Mouse (Mus musculus) thymus, postnatal 4 days (tissue): ENCODE measurements at regions not wholly inside any gene's neighbourhood (a gene's known extent, or its start where the extent isn't known, plus 50 kb on each side); places are given as distances from the start of the nearest gene placed in this dataset.

Source experiments
- DNase-seq: peaks from one replicate; pipeline ENCODE4 v3.0.0; 2021

GRCm38 (mm10) chr2:115338178-115338577, 243.3 kb upstream of the BC052040 start:
- no peak for DNase-seq

DNA sequence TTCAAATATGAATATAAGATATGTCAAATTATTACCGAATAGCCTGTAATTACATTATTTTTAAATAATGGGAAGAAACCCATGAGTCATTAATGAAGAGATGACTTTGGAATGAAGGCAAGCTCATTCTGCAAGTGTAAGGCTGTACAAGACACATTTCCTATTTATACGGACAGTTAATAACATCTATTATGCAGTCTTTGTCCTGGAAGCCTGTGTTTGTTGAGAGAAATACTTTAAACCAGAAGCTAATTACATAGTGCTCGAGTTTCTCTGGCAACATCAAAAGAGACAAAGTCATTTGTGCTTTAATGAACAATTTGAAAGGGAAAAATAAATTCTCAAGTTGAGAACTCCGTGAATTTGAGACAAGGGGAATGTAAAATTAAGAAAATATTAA, 242.5 kb upstream of the BC052040 start:
- DNase-seq: no peak

GRCm38 (mm10) chr2:115342360-115342759, 239.2 kb upstream of the BC052040 start:
- DNase-seq: no peak

GRCm38 (mm10) chr2:115346551-115346950, 235.0 kb upstream of the BC052040 start:
- no peak for DNase-seq

DNA sequence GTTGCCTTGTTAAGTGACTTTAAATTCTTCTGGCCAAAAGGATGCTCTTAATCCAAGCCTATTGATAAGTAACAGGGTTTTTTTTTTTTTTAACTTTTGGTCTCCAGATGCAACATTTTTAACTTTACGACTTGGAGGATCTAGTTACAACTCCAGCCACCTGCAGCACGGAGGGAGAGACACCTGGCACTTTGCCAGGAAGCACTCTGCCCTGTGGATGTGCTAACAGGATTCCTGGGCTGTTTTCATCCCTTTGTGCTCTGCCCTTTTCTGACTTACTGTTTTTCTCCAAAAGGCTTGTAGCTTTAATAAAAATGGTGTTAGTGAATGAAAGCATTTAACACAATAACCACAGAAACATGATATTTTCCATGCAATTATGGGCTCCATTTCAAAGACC, 233.3 kb upstream of the BC052040 start:
- DNase-seq: no peak

GRCm38 (mm10) chr2:115371072-115371471, 210.4 kb upstream of the BC052040 start:
- DNase-seq: no peak

DNA sequence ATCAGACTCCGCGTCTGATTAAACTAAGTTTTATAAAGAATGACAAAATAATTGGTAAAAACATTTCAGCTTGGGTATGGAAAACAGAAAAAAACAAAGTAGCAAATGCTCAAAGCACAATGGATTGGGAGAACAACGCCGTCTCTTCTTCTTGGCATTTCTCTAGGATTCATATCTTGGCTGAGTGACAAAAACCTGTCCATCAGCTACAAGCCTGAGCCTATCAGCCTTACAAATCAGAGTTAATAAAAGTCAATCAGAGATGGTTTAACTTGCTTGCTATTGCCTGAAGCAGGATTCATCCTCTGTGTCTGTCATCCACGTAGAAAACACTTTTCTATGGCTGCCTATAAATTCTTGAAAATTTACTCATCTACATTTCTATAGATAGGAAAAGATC, 206.2 kb upstream of the BC052040 start:
- DNase-seq: no peak

- no peak for DNase-seq
These were observed 196.9 kb upstream of the BC052040 start for GRCm38 (mm10) chr2:115384414-115385180.

DNA sequence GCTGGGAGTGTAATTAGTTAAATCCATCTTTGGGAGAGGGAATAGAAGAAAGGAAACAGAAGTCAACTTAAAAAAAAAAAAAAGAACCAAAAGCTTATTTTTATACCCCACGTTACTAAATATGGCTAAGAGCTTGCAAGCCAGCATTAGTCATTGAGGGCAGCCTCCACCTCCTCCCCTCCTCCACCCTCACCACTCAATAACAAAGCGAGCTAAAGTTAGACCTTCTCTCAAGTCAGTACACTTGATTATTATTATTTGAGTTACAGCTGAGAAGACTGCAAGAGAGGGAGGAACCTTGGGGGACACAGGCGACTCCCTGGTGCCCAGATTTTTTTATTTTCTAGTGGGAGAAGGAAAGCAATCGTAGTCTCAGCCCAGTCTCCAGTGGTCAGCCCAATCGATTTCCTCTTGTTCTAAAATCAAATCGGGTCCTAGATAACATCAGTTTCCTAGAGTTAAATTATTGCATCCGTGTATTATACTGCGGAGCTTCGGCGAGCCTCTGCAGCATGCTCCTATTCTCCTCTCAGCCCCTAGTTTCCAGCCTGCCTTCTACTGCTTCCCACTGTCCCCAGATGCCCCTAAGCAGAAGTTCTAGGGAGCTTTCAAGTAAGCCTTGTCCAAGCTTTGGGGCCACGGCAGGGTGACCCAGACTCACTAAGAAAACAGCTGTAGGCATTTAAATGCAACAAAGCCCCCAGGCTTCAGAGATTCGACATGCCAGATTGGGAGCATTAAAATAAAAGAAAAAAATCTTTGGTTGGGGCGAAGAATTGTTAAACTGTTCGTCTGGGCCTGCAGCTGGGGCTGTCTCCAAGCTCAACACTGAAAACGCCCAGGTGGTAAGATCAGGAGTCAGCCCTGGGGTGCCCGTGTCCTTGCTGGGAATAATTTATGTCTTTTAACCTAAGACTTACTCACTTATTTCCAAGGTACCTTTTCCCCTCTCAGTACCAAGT, 196.0 kb upstream of the BC052040 start:
- no peak for DNase-seq

- DNase-seq: no peak
These were observed 189.9 kb upstream of the BC052040 start for GRCm38 (mm10) chr2:115391575-115391974.

DNA sequence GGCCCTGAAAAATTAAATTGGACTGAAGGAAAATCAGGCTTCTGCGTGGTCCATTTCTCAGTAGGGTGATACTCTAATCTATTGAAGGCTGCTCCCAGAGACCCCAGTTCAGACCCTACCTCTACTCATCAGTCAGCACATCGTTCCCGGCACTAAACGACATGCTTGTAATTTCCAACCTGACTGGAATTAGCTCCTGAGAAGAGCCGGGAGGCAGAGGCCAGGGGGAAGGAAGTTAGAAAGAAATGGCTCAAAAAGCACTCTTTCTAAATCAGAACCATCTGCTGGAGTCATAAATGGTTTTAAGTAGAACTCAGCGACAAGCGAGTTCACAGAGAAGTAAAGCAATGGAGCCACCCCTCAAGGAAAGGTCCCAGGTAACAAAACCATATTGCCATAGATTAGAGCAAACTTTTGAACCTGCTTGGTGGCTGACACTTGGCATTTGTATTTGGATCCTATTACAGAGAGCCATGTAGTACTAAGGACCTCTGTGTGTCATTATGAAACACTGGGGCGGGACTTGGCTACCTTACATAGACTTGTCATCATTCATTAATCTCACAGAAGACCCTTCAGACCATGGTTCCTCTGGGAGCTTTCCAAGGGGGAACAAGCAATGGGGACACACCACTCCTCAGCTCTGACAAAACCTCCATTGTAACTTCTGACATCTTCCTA, 189.3 kb upstream of the BC052040 start:
- DNase-seq: no peak

GRCm38 (mm10) chr2:115394091-115394490, 187.4 kb upstream of the BC052040 start:
- no peak for DNase-seq

- no peak for DNase-seq
These were observed 183.0 kb upstream of the BC052040 start for GRCm38 (mm10) chr2:115398550-115398949.

GRCm38 (mm10) chr2:115399107-115399740, 182.3 kb upstream of the BC052040 start:
- no peak for DNase-seq

GRCm38 (mm10) chr2:115399987-115400550, 181.4 kb upstream of the BC052040 start:
- no peak for DNase-seq

DNA sequence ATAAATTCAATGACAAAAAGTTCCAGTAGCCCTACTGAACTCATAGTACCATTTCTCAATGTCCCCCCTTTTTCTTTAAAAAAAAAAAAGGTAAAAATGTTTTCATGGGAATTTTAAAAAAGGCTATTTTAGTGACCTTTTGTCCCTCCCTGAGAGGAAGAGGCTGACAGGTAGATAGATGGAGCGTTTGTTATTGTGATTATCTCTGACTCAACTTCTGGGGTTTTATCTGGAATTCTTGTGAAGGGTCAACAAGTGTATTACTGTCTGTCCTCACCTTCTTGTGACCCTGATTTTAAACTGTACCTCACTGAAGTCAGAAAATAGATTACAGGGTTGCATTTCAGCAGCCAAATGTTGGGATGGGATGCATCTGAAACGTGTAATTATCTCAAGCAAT, 179.3 kb upstream of the BC052040 start:
- DNase-seq: no peak

GRCm38 (mm10) chr2:115432476-115432875, 149.0 kb upstream of the BC052040 start:
- no peak for DNase-seq

DNA sequence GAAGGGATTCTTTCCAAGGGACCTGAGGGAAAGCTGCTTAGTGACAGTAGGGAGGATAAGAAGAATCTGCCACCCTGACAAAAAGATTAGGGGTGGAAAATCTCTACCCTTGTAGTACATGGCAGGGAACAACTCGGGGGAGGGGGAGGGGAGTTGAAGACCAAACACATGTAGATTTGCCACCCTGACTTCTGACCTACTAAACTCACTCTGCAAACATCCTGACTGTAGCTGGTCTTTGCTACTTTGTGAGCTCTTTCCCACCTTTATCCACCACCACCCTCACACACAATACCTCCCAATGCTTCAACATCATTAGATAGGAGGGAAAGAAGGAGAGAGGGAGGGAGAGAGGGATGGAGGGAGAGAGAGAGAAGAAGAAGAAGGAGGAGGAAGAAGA, 140.4 kb upstream of the BC052040 start:
- DNase-seq: no peak

DNA sequence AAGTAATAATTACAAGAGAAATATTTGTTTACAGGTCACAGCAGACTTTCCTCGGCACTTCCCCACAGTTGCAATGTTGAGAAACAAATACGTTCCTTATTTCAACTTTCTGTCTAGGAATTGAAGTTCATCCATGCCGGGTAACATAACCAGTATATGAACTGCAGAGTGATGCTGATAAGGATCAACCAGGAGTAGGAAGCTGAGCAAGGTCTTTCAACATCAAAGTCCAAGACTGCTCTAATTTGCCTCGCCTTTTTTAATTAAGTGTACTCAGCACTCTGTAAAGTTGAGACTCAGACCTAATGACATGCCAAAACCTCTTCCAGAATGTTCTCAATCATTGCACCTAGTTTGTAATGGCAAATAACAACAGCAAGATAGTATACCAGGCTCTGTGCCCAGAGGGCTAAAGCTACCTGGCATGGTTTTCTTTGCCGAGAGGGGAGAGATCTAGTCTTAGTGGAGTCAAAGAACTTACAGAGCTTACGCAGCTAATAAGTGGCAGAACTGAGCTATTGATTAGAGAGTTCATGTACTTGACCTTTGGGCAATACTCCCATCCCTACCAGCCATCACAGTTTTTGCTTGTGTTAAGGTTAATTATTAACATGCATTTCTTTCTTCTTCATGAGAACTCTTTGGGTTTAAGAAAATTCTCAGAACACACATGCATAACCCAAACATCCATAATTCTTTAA, 131.6 kb upstream of the BC052040 start:
- DNase-seq: no peak

- DNase-seq: no peak
These were observed 125.9 kb upstream of the BC052040 start for GRCm38 (mm10) chr2:115455593-115455992.

- DNase-seq: no peak
These were observed 125.0 kb upstream of the BC052040 start for GRCm38 (mm10) chr2:115456372-115457022.
